Mouse (Mus musculus) liver, postnatal 0 days (tissue): ENCODE data around the gene Nudt3.

Source experiments
- CTCF ChIP-seq: sonication (generic); IDR thresholded peaks from 2 replicates; pipeline ENCODE4 v1.5.1; 2016; ENCODE audit warnings: antibody characterized with exemption, low read depth
- EP300 ChIP-seq: IDR thresholded peaks from 2 replicates; pipeline ENCODE4 v1.6.1; 2016; ENCODE audit warnings: antibody characterized with exemption, low read depth, mild to moderate bottlenecking

- TF ChIP-seq CTCF (no peak), EP300 (no peak)
Observed at GRCm38 (mm10) chr17:27575116-27575776, 48.0 kb downstream of the Nudt3 start.
